Mouse (Mus musculus) myocyte (in vitro differentiated cells): ENCODE results near the gene Aldh1l1. TPM values are rescaled to one million over a fixed set of nuclear protein-coding genes. Genes with fewer than 3 reads are reported as not detected.

ENCODE experiments used
- H3K27me3 ChIP-seq: one replicate; pipeline ENCODE4 v1.6.1; 2011; ENCODE audit not compliant: control insufficient read depth, insufficient read depth, insufficient read length
- H3K36me3 ChIP-seq: one replicate; pipeline ENCODE4 v1.6.1; 2011; ENCODE audit not compliant: control insufficient read depth, insufficient read depth
- H3K4me2 ChIP-seq: one replicate; pipeline ENCODE4 v1.6.1; 2011; ENCODE audit warnings: low read depth, control low read depth
- H3K4me3 ChIP-seq: one replicate; pipeline ENCODE4 v1.5.1; 2011; ENCODE audit warnings: mild to moderate bottlenecking, control low read depth, moderate library complexity
- H3K79me2 ChIP-seq: one replicate; pipeline ENCODE4 v1.6.1; 2011; ENCODE audit not compliant: control insufficient read depth, insufficient read depth
- H3ac ChIP-seq: one replicate; pipeline ENCODE4 v1.6.1; 2011; ENCODE audit not compliant: control insufficient read depth, insufficient read length
- CEBPB ChIP-seq: IDR thresholded peaks from 2 replicates; pipeline ENCODE4 v1.6.1; 2011; ENCODE audit warnings: mild to moderate bottlenecking, moderate library complexity; ENCODE audit not compliant: poor library complexity, insufficient read depth, severe bottlenecking
- E2F4 ChIP-seq: IDR thresholded peaks from one replicate; pipeline ENCODE4 v1.6.1; 2011; ENCODE audit warnings: mild to moderate bottlenecking, control low read depth, moderate library complexity; ENCODE audit not compliant: insufficient read depth
- MAX ChIP-seq: IDR thresholded peaks from one replicate; pipeline ENCODE4 v1.6.1; 2011; ENCODE audit warnings: low read depth, mild to moderate bottlenecking, control low read depth
- MYOD1 ChIP-seq, 3 experiments: IDR thresholded peaks; one replicate each; pipeline ENCODE4 v1.6.1; 2011; ENCODE audit warnings: control low read depth in 2 of 3, low read depth in 2 of 3, mild to moderate bottlenecking in 2 of 3, moderate library complexity in 1 of 3; ENCODE audit not compliant: insufficient read length in 2 of 3, control insufficient read depth in 1 of 3
- MYOG ChIP-seq, 3 experiments: IDR thresholded peaks; one replicate each; pipeline ENCODE4 v1.6.1; 2011; ENCODE audit warnings: control low read depth in 2 of 3, low read depth in 2 of 3, mild to moderate bottlenecking in 2 of 3; ENCODE audit not compliant: insufficient read length in 2 of 3, control insufficient read depth in 1 of 3, insufficient read depth in 1 of 3
- POLR2A ChIP-seq: IDR thresholded peaks from one replicate; pipeline ENCODE4 v1.6.1; 2011; ENCODE audit warnings: low read depth, mild to moderate bottlenecking, control low read depth, moderate library complexity; ENCODE audit not compliant: insufficient read length
- POLR2AphosphoS2 ChIP-seq: IDR thresholded peaks from one replicate; pipeline ENCODE4 v1.6.1; 2011; ENCODE audit warnings: low read depth, control low read depth; ENCODE audit not compliant: insufficient read length
- REST ChIP-seq: IDR thresholded peaks from one replicate; pipeline ENCODE4 v1.6.1; 2011; ENCODE audit warnings: mild to moderate bottlenecking, control low read depth, moderate library complexity; ENCODE audit not compliant: insufficient read depth, insufficient read length
- SRF ChIP-seq: IDR thresholded peaks from one replicate; pipeline ENCODE4 v1.6.1; 2011; ENCODE audit warnings: low read depth; ENCODE audit not compliant: control insufficient read depth, insufficient read length
- TCF12 ChIP-seq: IDR thresholded peaks from one replicate; pipeline ENCODE4 v1.6.1; 2011; ENCODE audit warnings: mild to moderate bottlenecking, control low read depth; ENCODE audit not compliant: poor library complexity, insufficient read depth, severe bottlenecking
- TCF3 ChIP-seq: IDR thresholded peaks from one replicate; pipeline ENCODE4 v1.6.1; 2011; ENCODE audit warnings: low read depth, control low read depth; ENCODE audit not compliant: insufficient read length
- USF1 ChIP-seq: IDR thresholded peaks from one replicate; pipeline ENCODE4 v1.6.1; 2011; ENCODE audit warnings: low read depth, mild to moderate bottlenecking, control low read depth, moderate library complexity
- polyA plus RNA-seq: library from polyadenylated mRNA; unstranded; fragments of >200 nt; fragmentation: generic; extraction: Trizol; gene quantifications from one replicate; pipeline ENCODE4 v1.2.1, GENCODE M21; 2012; ENCODE audit warnings: missing spikeins

Gene Aldh1l1
- polyA plus RNA-seq, 1 experiment: 1.1 TPM

DNA sequence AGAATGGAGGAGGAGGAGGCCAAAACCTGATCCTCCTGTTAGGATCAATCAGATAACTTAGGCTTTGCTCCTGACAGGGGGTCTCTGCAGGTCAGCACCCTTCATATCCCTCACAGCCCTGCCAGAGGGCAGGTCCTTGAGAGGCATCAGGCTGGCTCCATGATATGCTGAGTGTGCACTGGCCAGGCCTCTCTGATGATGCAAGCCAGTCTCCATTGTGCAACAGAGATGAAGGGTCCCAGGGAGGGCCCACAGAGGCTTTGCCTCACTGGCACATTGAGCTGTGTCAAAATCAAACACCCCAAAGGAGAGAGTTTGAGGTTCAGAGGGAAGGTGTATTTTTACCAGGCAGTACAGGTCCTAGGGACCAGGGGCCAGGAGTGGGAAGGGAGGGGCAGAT, 28.1 kb downstream of the Aldh1l1 start:
- H3K36me3 ChIP-seq: no peaks in the 10 kb centered on the region
- no peak overlapping the region for H3K4me2 ChIP-seq
- no peak overlapping the region for H3K4me3 ChIP-seq
- no peaks in the 10 kb centered on the region for H3K27me3 ChIP-seq
- H3K79me2 ChIP-seq: no peaks in the 10 kb centered on the region
- no peak for TF ChIP-seq REST
- TF ChIP-seq POLR2AphosphoS2: no peak
- no peak for TF ChIP-seq USF1
- TF ChIP-seq TCF3: no peak
- no peak for TF ChIP-seq TCF12
- no peak for TF ChIP-seq SRF
- no peak for TF ChIP-seq MYOG (IDR thresholded peaks at IDR 0.05; ENCODE audit: control insufficient read depth in 1 of 3, insufficient read depth in 1 of 3, insufficient read length in 2 of 3, low read depth in 2 of 3)
- TF ChIP-seq E2F4: no peak
- no peak for TF ChIP-seq MAX
- no peak for TF ChIP-seq MYOD1 (IDR thresholded peaks at IDR 0.05; ENCODE audit: control insufficient read depth in 1 of 3, insufficient read length in 2 of 3, low read depth in 2 of 3)
- no peak for TF ChIP-seq CEBPB
- TF ChIP-seq POLR2A: no peak
- no peak overlapping the region for H3ac ChIP-seq

DNA sequence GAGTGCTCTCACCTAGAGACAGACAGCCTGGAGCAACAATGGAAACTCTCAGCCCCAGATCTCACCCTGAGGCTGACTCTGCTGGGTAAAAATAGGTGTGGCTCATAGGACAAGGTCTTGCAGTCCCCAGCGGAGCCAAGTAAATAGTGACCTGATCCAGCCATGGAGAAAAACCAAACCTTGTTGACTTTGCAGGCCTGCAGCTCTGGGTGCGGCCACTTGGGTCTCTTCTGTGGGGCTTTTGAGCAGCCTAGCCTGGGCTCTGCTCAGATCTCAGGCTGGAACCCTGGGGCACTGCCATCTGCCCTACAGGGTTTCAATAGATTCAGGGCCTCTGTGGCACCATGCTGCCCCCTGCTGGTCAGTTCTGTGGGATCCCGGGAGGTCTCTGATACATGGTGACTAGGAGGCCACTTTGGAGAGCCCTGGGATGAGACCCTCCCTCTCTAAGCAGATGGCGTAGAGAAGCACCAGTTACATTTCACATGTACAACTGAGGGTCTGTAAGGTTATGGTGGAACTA, 28.7 kb downstream of the Aldh1l1 start:
- Histone ChIP-seq H3K4me3 (no peak overlapping the region), H3ac (no peak overlapping the region), H3K27me3 (no peaks in the 10 kb centered on the region), H3K4me2 (no peak overlapping the region), H3K36me3 (no peaks in the 10 kb centered on the region), H3K79me2 (no peaks in the 10 kb centered on the region)
- no peak for TF ChIP-seq TCF3
- no peak for TF ChIP-seq MYOG (IDR thresholded peaks at IDR 0.05; ENCODE audit: control insufficient read depth in 1 of 3, insufficient read depth in 1 of 3, insufficient read length in 2 of 3, low read depth in 2 of 3)

DNA sequence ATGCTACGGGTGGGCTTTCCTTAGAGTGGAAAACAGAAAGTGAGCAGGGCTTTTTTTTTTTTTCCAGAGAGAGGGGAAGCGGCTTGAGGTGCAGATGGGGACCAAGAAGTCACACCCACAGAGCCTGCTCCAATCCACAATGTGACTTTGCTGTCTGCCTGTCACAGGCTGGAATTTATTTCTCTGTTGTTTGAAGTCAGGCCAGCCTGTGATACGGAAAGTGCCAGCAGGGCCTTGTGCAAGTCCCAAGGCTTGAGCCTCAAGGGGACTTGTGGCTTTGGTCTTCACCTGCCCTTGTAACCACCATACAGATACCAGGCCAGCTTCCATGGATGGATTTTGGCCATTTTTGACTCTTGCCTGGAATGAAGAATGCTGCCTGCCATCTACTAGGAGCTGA, 32.7 kb downstream of the Aldh1l1 start:
- Histone ChIP-seq H3ac (no peak overlapping the region), H3K79me2 (no peaks in the 10 kb centered on the region)
- TF ChIP-seq E2F4: no peak

DNA sequence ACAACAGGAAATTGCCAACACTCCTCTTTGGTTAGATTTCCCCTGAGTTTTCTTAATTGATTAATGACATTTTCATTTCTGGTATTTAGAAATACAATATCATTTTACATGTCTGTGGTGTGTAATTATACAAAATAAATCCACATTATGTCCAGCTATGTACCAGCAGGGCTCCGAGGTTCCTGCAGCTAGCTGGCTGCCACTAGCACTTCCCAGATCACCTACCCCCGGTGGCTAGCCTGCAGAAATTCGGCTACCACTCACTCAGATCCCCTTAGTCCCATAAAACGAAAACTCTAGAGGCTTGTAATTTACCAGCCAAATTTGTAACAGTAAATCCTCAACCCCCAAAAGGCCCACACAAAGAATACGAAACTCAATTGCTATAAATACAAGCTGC, 33.1 kb downstream of the Aldh1l1 start:
- Histone ChIP-seq H3K79me2 (no peaks in the 10 kb centered on the region), H3ac (no peak overlapping the region), H3K4me3 (no peak overlapping the region), H3K27me3 (peaks cover 10% of the 10 kb centered on the region), H3K4me2 (no peak overlapping the region), H3K36me3 (no peaks in the 10 kb centered on the region)
- TF ChIP-seq E2F4 (no peak), TCF12 (no peak), REST (no peak), CEBPB (no peak), USF1 (no peak), MYOD1 (IDR thresholded peaks at IDR 0.05; ENCODE audit: control insufficient read depth in 1 of 3, insufficient read length in 2 of 3, low read depth in 2 of 3) (no peak), POLR2AphosphoS2 (no peak)

More for the DNA sequence above, 32.7 kb downstream of the Aldh1l1 start:
- Histone ChIP-seq H3K4me2 (no peak overlapping the region), H3K4me3 (no peak overlapping the region), H3K27me3 (peaks cover 10% of the 10 kb centered on the region), H3K36me3 (no peaks in the 10 kb centered on the region)

DNA sequence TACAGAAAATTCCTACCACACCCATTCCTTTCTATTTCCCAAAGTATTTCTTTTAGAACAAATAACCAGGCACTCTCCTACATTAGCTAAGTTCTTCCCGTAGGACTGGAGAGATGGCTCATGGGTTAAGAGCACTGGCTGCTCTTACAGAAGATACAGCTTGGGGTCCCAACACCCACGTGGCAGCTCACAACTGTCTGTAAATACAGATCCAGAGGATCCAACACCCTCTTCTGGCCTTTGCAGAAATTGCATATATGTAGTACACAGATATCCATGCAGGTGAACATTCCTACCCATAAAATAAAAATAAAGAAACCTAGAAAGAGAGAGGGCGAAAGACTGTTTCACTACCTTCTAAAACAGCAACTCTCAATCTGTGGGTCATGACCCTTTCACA, 40.2 kb downstream of the Aldh1l1 start:
- Histone ChIP-seq H3K36me3 (no peaks in the 10 kb centered on the region), H3ac (no peak overlapping the region), H3K4me2 (no peak overlapping the region), H3K4me3 (no peak overlapping the region), H3K79me2 (no peaks in the 10 kb centered on the region), H3K27me3 (peaks cover 20% of the 10 kb centered on the region)
- no peak for TF ChIP-seq POLR2A
- TF ChIP-seq USF1: no peak
- no peak for TF ChIP-seq MYOG (IDR thresholded peaks at IDR 0.05; ENCODE audit: control insufficient read depth in 1 of 3, insufficient read depth in 1 of 3, insufficient read length in 2 of 3, low read depth in 2 of 3)
- no peak for TF ChIP-seq SRF
- no peak for TF ChIP-seq MAX
- TF ChIP-seq TCF12: no peak
- TF ChIP-seq MYOD1 (IDR thresholded peaks at IDR 0.05; ENCODE audit: control insufficient read depth in 1 of 3, insufficient read length in 2 of 3, low read depth in 2 of 3): no peak
- TF ChIP-seq REST: no peak
- TF ChIP-seq TCF3: no peak
- TF ChIP-seq POLR2AphosphoS2: no peak
- TF ChIP-seq CEBPB: no peak
- TF ChIP-seq E2F4: no peak
